Mouse (Mus musculus) erythroid progenitor cell, adult 5-6 weeks (primary cell): ENCODE results near the gene Akap13. TPM values are rescaled to one million over a fixed set of nuclear protein-coding genes. Genes with fewer than 3 reads are reported as not detected.
A peak's percentile ranks its signal among the peaks of the same experiment; 100 is the strongest.
"Not testable (repeated sequence)": the region's sequence is repeated elsewhere in the genome, so short reads cannot be mapped to it uniquely, and the experiment has no call there.

ENCODE experiments used
- ATAC-seq: replicated peaks from 2 replicates; pipeline ENCODE4 v1.8.0; 2016; ENCODE audit warnings: moderate number of reproducible peaks, mild to moderate bottlenecking, moderate TSS enrichment, inconsistent platforms; ENCODE audit not compliant: poor library complexity, low FRiP score, severe bottlenecking
- total RNA-seq, 2 experiments: library from RNA; stranded (forward) in 1 of 2; stranded (reverse) in 1 of 2; fragments of 150-400 nt in 1 of 2; fragments of 186-747, 209-891 nt in 1 of 2; gene quantifications; 2 replicates each; pipeline versions ENCODE4 v1.2.3 to v1.2.4; 2015 to 2017; ENCODE audit warnings: low replicate concordance in 2 of 2

Akap13 gene
- total RNA-seq, 2 experiments from 2014 or later, result 195 to 563 TPM

- ATAC-seq, result not testable (repeated sequence)
These were observed 161.9 kb downstream of the Akap13 start for GRCm38 (mm10) chr7:75617246-75617645.

GRCm38 (mm10) chr7:75618699-75619098 is 163.4 kb downstream of the Akap13 start:
- ATAC-seq, result no peak

- no peak for ATAC-seq
These were observed 164.5 kb downstream of the Akap13 start for GRCm38 (mm10) chr7:75619875-75620274.

DNA sequence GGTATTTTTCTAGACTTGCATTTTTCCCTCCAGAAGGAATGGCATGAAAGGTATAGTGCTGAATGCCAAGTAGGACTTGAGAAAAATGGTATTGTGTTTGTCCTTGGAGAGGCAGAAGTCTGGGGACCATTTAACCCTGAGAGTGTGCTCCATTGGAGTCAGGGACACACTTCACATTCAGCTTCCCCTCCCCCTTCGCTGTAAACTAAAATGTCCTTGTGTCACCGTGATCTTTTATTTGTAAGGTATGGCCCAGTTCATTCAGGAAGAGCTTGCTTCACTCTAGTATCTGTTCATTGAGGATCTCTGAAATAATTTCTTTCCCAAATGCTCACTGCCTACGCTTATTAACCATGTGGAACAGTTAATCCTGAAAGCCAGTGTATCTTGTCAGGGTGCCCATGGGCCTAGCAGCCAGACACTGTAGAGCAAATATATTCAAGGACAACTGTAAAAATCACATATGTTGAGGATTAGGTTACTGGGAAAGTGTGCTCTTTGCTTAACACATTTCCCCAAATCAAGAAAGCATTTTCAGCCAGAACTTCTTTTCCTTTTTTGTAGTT is 165.1 kb downstream of the Akap13 start:
- no peak for ATAC-seq

GRCm38 (mm10) chr7:75620976-75621375 is 165.6 kb downstream of the Akap13 start:
- no peak for ATAC-seq

DNA sequence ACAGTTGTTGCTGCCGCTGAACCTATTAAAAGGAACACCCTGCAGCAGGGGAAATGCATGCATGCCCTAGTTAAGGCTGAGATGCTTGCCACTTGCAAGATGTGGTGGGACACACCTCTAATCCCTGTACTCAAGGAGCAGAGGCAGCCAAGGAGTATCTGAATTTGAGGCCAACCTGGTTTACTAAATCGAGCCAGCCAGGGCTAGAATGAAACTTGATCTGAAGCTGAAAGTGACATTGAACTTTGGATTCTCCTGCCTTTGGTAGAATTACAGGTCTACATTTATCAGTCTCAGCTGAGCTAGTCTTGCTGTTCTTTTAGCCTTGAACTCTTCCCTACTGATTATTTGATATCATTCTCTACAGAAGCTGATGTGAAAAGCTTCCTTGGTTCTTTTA is 172.5 kb downstream of the Akap13 start:
- no peak for ATAC-seq

- ATAC-seq, result no peak
These were observed 174.3 kb downstream of the Akap13 start for GRCm38 (mm10) chr7:75629669-75630068.

- no peak for ATAC-seq
These were observed 177.6 kb downstream of the Akap13 start for GRCm38 (mm10) chr7:75632941-75633340.

- no peak for ATAC-seq
These were observed 178.1 kb downstream of the Akap13 start for GRCm38 (mm10) chr7:75633393-75633792.

GRCm38 (mm10) chr7:75633807-75634526 is 178.6 kb downstream of the Akap13 start:
- ATAC-seq, result no peak

DNA sequence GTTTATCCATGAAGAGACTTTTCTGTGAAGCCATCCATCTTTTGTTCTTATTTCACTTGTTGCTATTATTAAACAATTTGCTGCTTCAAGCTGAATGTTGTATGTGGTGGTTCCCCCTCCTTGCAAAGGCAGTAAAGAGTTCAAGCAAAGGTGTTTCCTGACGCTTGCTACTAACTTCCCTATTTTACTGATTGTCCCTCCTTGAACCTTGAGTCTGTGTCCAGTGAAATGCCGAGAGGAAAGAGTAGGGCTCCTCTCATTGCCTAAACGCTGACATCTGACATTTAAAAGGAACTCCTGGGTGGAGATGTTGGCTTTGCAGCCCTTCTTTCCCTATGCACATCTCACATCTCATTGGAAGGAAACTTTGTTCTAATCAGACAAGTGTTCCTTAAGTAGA is 183.4 kb downstream of the Akap13 start:
- no peak for ATAC-seq

GRCm38 (mm10) chr7:75639541-75639940 is 184.2 kb downstream of the Akap13 start:
- ATAC-seq, result peak; percentile 72; the same call in 1 of the 2 replicates

DNA sequence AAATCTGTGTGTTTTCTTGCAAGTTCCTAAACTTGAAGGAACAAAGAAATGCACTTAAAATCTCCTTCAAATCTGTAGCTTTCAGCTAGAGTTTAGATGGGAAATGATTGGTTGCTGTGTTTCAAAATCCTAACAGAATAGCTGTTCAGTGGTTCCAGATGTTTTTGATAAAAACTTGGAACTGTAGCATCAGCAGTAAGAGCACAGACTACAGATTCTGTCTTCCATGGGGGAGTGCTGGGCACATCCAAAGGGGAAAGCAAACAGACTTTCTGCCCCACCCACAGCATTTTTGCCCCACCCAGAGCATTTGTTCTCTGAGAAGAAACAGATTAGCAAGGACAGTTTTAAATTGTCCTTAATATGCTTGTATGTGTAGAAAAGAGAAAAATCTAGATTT is 184.7 kb downstream of the Akap13 start:
- ATAC-seq, result no peak

DNA sequence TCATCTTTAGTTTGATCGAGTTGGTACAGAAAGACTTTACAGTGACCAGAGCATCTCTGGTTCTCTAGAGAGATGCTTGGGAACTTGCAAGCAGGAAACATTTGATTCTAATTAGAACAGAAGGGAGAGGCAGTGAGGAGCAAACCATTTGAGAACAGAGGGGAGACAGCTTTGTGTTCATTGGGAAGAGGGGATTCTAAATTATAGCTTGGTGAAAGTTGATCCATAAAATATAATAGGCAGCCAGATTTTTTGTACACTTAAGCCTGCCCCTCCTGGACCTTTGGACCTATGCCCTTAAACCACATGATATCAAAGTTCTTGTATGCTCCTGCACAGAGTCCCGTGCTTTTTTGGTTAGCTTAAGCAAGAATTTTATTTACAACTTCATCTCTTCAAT is 185.3 kb downstream of the Akap13 start:
- no peak for ATAC-seq

GRCm38 (mm10) chr7:75641415-75642177 is 186.3 kb downstream of the Akap13 start:
- no peak for ATAC-seq

- no peak for ATAC-seq
These were observed 186.9 kb downstream of the Akap13 start for GRCm38 (mm10) chr7:75642178-75642777.

DNA sequence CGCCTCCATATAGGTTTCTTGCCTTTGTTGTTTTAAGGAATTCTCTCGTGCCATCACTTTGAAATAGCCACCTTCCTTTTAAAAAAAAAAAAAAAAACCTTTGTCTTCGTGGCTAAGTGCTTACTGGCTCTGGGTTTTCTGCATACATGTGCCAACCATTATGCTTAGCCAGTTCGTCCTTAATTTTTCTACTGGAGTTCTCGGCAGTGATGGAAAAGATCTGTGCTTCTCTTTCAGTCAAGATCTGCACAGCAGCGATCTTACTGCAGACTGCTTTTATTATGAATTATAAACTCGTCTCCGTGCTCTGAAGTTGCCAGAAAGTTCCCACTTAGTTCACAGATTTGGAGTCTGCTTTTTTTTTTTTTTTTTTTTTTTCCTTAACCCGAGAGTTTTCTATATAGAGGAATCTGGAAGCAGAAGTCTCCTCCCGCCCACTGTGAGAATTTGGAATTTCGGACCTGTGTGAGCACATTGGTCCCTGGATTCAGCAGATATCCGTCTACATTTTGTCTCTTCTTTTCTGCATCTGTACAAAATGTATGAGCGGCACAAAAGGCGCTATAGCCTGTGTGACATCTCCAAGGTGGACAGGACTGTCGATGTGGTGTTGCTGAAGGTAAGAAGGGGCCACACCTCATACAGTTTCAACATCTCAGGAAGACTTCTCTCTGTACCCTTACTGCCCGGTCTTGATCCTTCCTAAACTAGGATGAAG is 187.7 kb downstream of the Akap13 start:
- ATAC-seq, result no peak

GRCm38 (mm10) chr7:75643986-75644385 is 188.7 kb downstream of the Akap13 start:
- no peak for ATAC-seq

GRCm38 (mm10) chr7:75644585-75644984 is 189.3 kb downstream of the Akap13 start:
- ATAC-seq, result no peak
